Mouse (Mus musculus) megakaryocyte progenitor cell, adult 5-6 weeks (primary cell): Measurements from ENCODE around the gene Man2a1. TPM values are rescaled to one million over a fixed set of nuclear protein-coding genes. Genes with fewer than 3 reads are reported as not detected.

Source experiments
- ATAC-seq: replicated peaks from 2 replicates; pipeline ENCODE4 v1.8.0; 2016; ENCODE audit warnings: mild to moderate bottlenecking, moderate TSS enrichment, inconsistent platforms; ENCODE audit not compliant: poor library complexity
- total RNA-seq, 2 experiments: library from RNA; stranded (forward) in 1 of 2; stranded (reverse) in 1 of 2; fragments of 157-497, 149-512 nt in 1 of 2; fragments of 200-1000 nt in 1 of 2; gene quantifications; 2 replicates each; pipeline versions ENCODE4 v1.2.3 to v1.2.4; 2015 to 2017

Gene Man2a1
- total RNA-seq, 2 experiments from 2014 or later: 31.5 to 35.3 TPM

DNA sequence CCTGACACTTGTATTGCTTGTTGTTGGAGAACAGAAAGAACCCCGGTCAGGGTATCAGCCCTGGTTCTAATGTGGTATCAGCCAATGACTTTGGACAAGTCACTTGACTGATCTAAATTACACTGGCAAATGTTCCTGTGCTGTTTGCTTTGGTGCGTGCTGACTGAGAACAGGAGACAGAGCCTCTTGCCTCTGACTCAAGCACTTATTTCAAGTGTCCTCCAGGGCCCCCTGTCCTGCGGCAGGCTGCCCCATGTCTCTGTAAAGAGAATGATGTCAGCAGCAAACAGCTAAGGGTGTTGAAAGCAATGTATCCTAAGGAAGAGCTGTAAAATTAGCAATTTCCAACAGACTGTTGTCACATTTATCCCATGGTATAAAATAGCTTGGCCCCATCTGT, 188.6 kb downstream of the Man2a1 start:
- no peak for ATAC-seq

DNA sequence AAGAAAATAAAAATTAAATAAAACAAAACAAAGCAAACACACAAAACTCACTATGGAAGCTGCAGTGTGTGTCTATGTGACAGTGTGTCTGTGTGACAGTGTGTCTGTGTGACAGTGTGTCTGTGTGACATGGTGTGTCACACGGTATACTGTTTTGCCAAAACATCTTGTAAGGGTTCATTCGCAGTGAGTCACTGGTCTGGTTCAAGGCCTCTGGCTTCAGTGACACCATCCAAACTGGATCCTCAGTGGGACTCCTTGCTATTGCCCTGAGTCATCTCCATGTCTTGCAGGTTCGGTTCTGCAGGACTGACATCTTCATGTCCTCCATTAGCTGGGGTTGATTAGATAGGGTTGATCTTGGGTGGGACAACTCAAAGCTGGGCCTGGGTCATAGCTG, 191.5 kb downstream of the Man2a1 start:
- no peak for ATAC-seq

DNA sequence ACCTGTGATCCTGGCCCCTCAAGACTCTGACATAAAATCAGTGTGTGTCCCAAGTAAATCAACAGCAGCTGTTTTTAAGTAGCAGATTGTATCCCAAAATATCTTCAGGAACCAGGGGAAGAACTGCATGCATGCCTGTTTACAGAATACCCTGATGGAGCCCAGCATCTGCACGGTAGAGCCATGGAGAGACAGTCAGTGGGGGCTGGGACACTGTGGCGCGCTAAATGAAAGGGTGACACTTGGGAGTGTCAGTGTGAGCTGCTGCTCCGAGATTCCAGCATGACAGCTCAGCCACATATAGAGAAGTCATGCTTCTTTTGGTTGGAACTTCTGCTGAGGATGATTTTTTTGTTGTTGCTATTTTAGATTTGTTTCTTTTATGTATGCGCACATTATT, 192.1 kb downstream of the Man2a1 start:
- ATAC-seq: no peak

DNA sequence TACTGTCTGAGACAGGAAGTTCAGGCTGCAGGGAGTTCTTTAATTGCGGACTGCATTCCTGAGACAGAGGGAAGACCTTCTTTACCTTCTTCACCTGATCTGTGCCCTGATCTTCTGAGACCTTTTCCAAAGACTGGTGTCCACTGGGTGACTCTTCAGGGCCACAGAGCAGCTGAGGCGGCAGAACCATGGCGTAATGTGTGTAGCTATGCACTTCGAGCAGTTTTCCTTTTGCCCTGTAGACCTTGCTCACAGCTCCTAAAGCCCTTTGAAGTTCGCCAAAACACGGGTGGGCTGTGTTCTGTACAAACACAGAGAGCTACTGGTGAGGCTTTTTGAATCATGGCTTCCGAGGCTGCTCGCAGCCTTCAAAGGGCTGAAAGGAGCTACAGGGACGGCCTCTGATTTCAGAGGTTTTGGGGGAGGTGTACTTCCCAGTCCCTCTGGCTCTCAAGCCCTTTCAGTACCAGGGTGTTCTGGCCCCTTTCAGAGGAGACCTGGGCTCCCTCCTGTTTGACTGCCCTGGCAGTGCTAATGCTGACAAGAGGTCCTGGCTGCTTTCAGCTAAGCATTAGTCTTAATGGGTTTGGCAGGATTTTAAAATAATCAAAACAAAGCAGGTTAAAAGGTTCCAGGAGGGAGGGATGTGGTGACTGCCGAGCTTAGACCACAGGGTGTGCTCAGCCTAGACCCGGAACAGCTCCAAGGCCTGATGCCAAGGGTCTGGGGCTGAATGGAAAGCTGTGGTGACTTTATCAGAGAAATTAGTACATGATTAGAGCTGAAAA, 201.8 kb downstream of the Man2a1 start:
- ATAC-seq: no peak

DNA sequence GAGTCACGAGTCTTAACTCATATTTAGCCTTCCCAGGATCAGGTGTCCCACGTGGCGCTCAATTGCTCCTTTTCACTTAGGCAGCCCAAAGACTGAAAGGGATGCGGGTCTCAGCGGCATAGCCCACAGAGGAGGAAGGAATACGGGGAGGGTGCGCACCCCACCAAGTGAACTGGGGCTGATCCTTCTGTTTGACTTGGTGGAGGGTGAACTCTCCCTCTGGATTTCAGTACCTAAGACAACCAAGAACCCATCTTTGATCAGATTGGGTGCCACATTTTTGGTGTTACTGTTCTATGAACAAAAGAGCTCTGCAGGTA, 202.4 kb downstream of the Man2a1 start:
- no peak for ATAC-seq

Other genes with a start within 250 kb of the Man2a1 start
- gene 4930583I09Rik, start 235.3 kb downstream of the Man2a1 start, total RNA-seq (2015): not detected in 2 replicates
- not detected in 2 replicates for gene 4930583I09Rik, start 235.3 kb downstream of the Man2a1 start, total RNA-seq (2017)